Mouse (Mus musculus): Measurements from ENCODE around the gene Cideb. TPM values are rescaled to one million over a fixed set of nuclear protein-coding genes. Genes with fewer than 3 reads are reported as not detected.

The Cideb gene
- polyA plus RNA-seq, 1 experiment, result 0.25 TPM

- no peak for DNase-seq (ENCODE audit: low spot score)
Measured at GRCm38 (mm10) chr14:55765696-55766095, 7.4 kb upstream of the Cideb start, which contains the start of gene Ltb4r1. Gene Ltb4r1, plus strand, starts transcription at chr14:55765962.

- DNase-seq (ENCODE audit: low spot score), result no peak
Measured at GRCm38 (mm10) chr14:55763166-55763565, 4.9 kb upstream of the Cideb start.

GRCm38 (mm10) chr14:55762001-55762821 lies 4.0 kb upstream of the Cideb start:
- no peak for DNase-seq (ENCODE audit: low spot score)

- no peak for DNase-seq (ENCODE audit: low spot score)
Measured at GRCm38 (mm10) chr14:55761163-55761562, 2.9 kb upstream of the Cideb start, which contains the start of gene Ltb4r2. Gene Ltb4r2, plus strand, starts transcription at chr14:55761428.

GRCm38 (mm10) chr14:55760156-55760555 lies 1.9 kb upstream of the Cideb start:
- DNase-seq (ENCODE audit: low spot score), result peak; percentile 60

- DNase-seq (ENCODE audit: low spot score), result no peak
Measured at GRCm38 (mm10) chr14:55757566-55757965, 692 bp downstream of the Cideb start.

GRCm38 (mm10) chr14:55747051-55747847 lies 11.0 kb downstream of the Cideb start:
- no peak for DNase-seq (ENCODE audit: low spot score)

- DNase-seq (ENCODE audit: low spot score), result no peak
Measured at GRCm38 (mm10) chr14:55745861-55746237, 12.4 kb downstream of the Cideb start.

GRCm38 (mm10) chr14:55745180-55745860 lies 12.9 kb downstream of the Cideb start, which contains the start of the genes Dhrs1 and Nop9:
Gene Dhrs1, minus strand, starts transcription at chr14:55745690.
Gene Nop9, plus strand, starts transcription at chr14:55745693.
- peak; percentile 78 for DNase-seq (ENCODE audit: low spot score)

- peak; percentile 65 for DNase-seq (ENCODE audit: low spot score)
Measured at GRCm38 (mm10) chr14:55743711-55744110, 14.5 kb downstream of the Cideb start.

GRCm38 (mm10) chr14:55737086-55737687 lies 21.1 kb downstream of the Cideb start:
- DNase-seq (ENCODE audit: low spot score), result no peak

- DNase-seq (ENCODE audit: low spot score), result no peak
Measured at GRCm38 (mm10) chr14:55735758-55736157, 22.5 kb downstream of the Cideb start.

- no peak for DNase-seq (ENCODE audit: low spot score)
Measured at GRCm38 (mm10) chr14:55735334-55735733, 22.9 kb downstream of the Cideb start.

GRCm38 (mm10) chr14:55734869-55735268 lies 23.4 kb downstream of the Cideb start:
- no peak for DNase-seq (ENCODE audit: low spot score)

- DNase-seq (ENCODE audit: low spot score), result no peak
Measured at GRCm38 (mm10) chr14:55733889-55734288, 24.4 kb downstream of the Cideb start.

GRCm38 (mm10) chr14:55730531-55731032 lies 27.7 kb downstream of the Cideb start:
- DNase-seq (ENCODE audit: low spot score), result no peak

GRCm38 (mm10) chr14:55730116-55730515 lies 28.1 kb downstream of the Cideb start:
- DNase-seq (ENCODE audit: low spot score), result no peak

GRCm38 (mm10) chr14:55727889-55728685 lies 30.2 kb downstream of the Cideb start:
- DNase-seq (ENCODE audit: low spot score), result no peak

GRCm38 (mm10) chr14:55726261-55726660 lies 32.0 kb downstream of the Cideb start:
- DNase-seq (ENCODE audit: low spot score), result no peak

GRCm38 (mm10) chr14:55724411-55724871 lies 33.8 kb downstream of the Cideb start:
- no peak for DNase-seq (ENCODE audit: low spot score)
